ENCODE assay signal across 9 mouse cellular contexts in the genomic region with DNA sequence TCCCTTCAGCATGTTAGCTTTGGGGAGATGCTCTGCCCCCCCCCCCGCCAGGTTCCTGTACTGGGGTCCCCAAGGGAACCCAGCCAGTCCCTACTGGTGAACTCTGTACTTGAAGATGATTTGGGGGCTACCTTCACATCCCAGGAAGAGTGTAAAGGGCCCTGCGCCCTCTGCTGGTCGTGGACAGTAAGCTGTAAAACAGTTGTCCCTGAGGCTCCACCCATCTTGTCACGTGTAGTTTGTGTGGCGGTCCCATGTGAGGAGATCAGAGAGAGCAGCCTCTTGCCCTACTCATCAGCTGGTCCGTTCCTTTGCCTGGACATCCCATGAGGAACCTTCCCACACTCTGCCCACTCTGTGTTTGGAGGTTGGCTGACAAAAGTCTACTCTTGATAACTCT. TPM values are rescaled to one million over a fixed set of nuclear protein-coding genes. Genes with fewer than 3 reads are reported as not detected.
DNase-seq lines count a peak whose midpoint lies in the region; ATAC-seq and TF ChIP-seq lines count a peak whose summit lies in the region.
"Had no signal": no experiment of that assay in that cellular context is flagged by ENCODE, and none has a peak within 500 bp of the region (broad histone marks: within the 10 kb centered on the region; RNA-seq: fewer than 3 reads in every experiment).

No protein-coding gene starts in this region.

- WGBS in bone marrow, adult 2 months = 6% methylated on average over 6 of the region's 6 CpGs
- WGBS in forebrain, embryonic 14.5 days = 7% methylated on average over 6 of the region's 6 CpGs
- 9% methylated on average over 6 of the region's 6 CpGs for WGBS in stomach, postnatal 0 days

- no peaks in the 10 kb centered on the region for H3K79me2 ChIP-seq in C2C12 (ENCODE audit: control insufficient read depth, insufficient read depth)

- ATAC-seq in forebrain, embryonic 14.5 days = no peak; the same call in 1 of the 2 replicates
- ATAC-seq in stomach, postnatal 0 days (ENCODE audit: low FRiP score, low TSS enrichment) = peak; percentile 68

- TF ChIP-seq EP300 in stomach, postnatal 0 days (optimal IDR thresholded peaks at IDR 0.05) = no peak

- peak; percentile 27 for DNase-seq in cerebellum, adult 9-10 months
- DNase-seq in cerebellum, adult 11-12 months = no peak
- DNase-seq in forebrain, embryonic 14.5 days (ENCODE audit: low spot score) = peak; percentile 70
- DNase-seq in kidney, adult 9 months = peak; percentile 25
- DNase-seq in lung, postnatal 10 days = peak; percentile 60
- peak; percentile 73 for DNase-seq in stomach, postnatal 0 days (ENCODE audit: low spot score)

- TF ChIP-seq POLR2A in bone marrow, adult 2 months (IDR thresholded peaks at IDR 0.05; ENCODE audit: borderline replicate concordance, control insufficient read depth, low read depth, low read length) = no peak

- H3ac ChIP-seq in C2C12 (ENCODE audit: control insufficient read depth, insufficient read length, low read depth) = no peak overlapping the region

- no peak overlapping the region for H3K9ac ChIP-seq in forebrain, embryonic 14.5 days (ENCODE audit: low read length)
- H3K9ac ChIP-seq in stomach, postnatal 0 days (ENCODE audit: low read length) = no peak overlapping the region
- H3K9ac ChIP-seq: liver, embryonic 15.5 days had no signal

- H3K4me2 ChIP-seq in forebrain, embryonic 14.5 days (ENCODE audit: low read length) = peak overlapping the region; percentile 26; the same call in 1 of the 2 replicates
- H3K4me2 ChIP-seq in stomach, postnatal 0 days (replicated peaks; ENCODE audit: low read depth) = no peak overlapping the region
- H3K4me2 ChIP-seq: liver, embryonic 15.5 days had no signal

- H3K79me3 ChIP-seq in C2C12 (ENCODE audit: low read depth) = no peaks in the 10 kb centered on the region

- no peak for TF ChIP-seq CTCF in C2C12 (IDR thresholded peaks at IDR 0.05; ENCODE audit: control insufficient read depth, insufficient read depth, insufficient read length)
- TF ChIP-seq CTCF in bone marrow, adult 2 months (IDR thresholded peaks at IDR 0.05; ENCODE audit: control insufficient read depth, insufficient read depth, low read length) = peak; percentile 72
- peak; percentile 76 for TF ChIP-seq CTCF in stomach, postnatal 0 days (IDR thresholded peaks at IDR 0.05; ENCODE audit: low read depth)

- H3K4me1 ChIP-seq in bone marrow, adult 2 months (ENCODE audit: control insufficient read depth, insufficient read depth, low read length) = 0 out of 2 replicates have a peak, but pooled peaks cover 1% of the 10 kb centered on the region
- H3K4me1 ChIP-seq in forebrain, embryonic 14.5 days (ENCODE audit: control insufficient read depth, insufficient read depth, low read length) = no peaks in the 10 kb centered on the region
- H3K4me1 ChIP-seq in stomach, postnatal 0 days (replicated peaks; ENCODE audit: control insufficient read depth, insufficient read depth) = no peaks in the 10 kb centered on the region

- H3K36me3 ChIP-seq in C2C12 (ENCODE audit: control insufficient read depth, insufficient read depth) = no peaks in the 10 kb centered on the region
- H3K36me3 ChIP-seq in forebrain, embryonic 14.5 days (ENCODE audit: control insufficient read depth, insufficient read depth, low read length) = no peaks in the 10 kb centered on the region
- no peaks in the 10 kb centered on the region for H3K36me3 ChIP-seq in stomach, postnatal 0 days (ENCODE audit: control insufficient read depth, insufficient read depth, low read length)
- H3K36me3 ChIP-seq: liver, embryonic 15.5 days had no signal

- H3K9me3 ChIP-seq in forebrain, embryonic 14.5 days (replicated peaks; ENCODE audit: control insufficient read depth, low read length) = no peaks in the 10 kb centered on the region
- no peaks in the 10 kb centered on the region for H3K9me3 ChIP-seq in stomach, postnatal 0 days (ENCODE audit: control insufficient read depth, low read length)
- H3K9me3 ChIP-seq: liver, embryonic 15.5 days had no signal

- no peaks in the 10 kb centered on the region for H3K27me3 ChIP-seq in C2C12 (ENCODE audit: control insufficient read depth, insufficient read depth, insufficient read length)
- no peaks in the 10 kb centered on the region for H3K27me3 ChIP-seq in forebrain, embryonic 14.5 days (replicated peaks; ENCODE audit: control insufficient read depth, insufficient read depth, low read length)
- no peaks in the 10 kb centered on the region for H3K27me3 ChIP-seq in stomach, postnatal 0 days (ENCODE audit: control insufficient read depth, insufficient read depth, low read length)
- H3K27me3 ChIP-seq: liver, embryonic 15.5 days had no signal

- no peak overlapping the region for H3K4me3 ChIP-seq in C2C12 (ENCODE audit: insufficient read depth, poor library complexity, severe bottlenecking)
- no peak overlapping the region for H3K4me3 ChIP-seq in bone marrow, adult 2 months (replicated peaks; ENCODE audit: control insufficient read depth, low read depth, low read length)
- no peak overlapping the region for H3K4me3 ChIP-seq in forebrain, embryonic 14.5 days (ENCODE audit: low read depth, low read length)
- no peak overlapping the region for H3K4me3 ChIP-seq in stomach, postnatal 0 days (ENCODE audit: low read depth, low read length)
- H3K4me3 ChIP-seq: liver, embryonic 15.5 days had no signal

- H3K27ac ChIP-seq in bone marrow, adult 2 months (ENCODE audit: control insufficient read depth, insufficient read depth, low read depth, low read length, poor library complexity) = no peak overlapping the region
- no peak overlapping the region for H3K27ac ChIP-seq in forebrain, embryonic 14.5 days (ENCODE audit: low read depth, low read length)
- H3K27ac ChIP-seq in stomach, postnatal 0 days (replicated peaks) = no peak overlapping the region
- H3K27ac ChIP-seq: liver, embryonic 15.5 days had no signal

TF ChIP-seq in C2C12, 6 proteins besides CTCF, POLR2A, EP300 and RAD21:
- TF ChIP-seq MAX (IDR thresholded peaks at IDR 0.05) = no peak
- no peak for TF ChIP-seq MYOG (IDR thresholded peaks at IDR 0.05; ENCODE audit: control insufficient read depth, extremely low read depth, insufficient read length)
- TF ChIP-seq USF1 (IDR thresholded peaks at IDR 0.05; ENCODE audit: low read depth) = peak; percentile 76
- TF ChIP-seq CEBPB (IDR thresholded peaks at IDR 0.05; ENCODE audit: low read depth) = no peak

RNA-seq across cellular contexts. Expression of a gene that starts 15.8 kb away (rescaled TPM):
- polyA plus RNA-seq in C2C12 (2012; fragmentation: generic; extraction: Trizol) = 0.04 TPM
- polyA plus RNA-seq in bone marrow, adult 2 months (2011; ENCODE audit: insufficient read depth, insufficient read length, low replicate concordance, missing spikeins) = not detected in 2 replicates
- polyA plus RNA-seq in forebrain, embryonic 14.5 days (2014; fragmentation: Nextera tagmentation; extraction: Ambion mirVana) = not detected in 2 replicates
- polyA plus RNA-seq in stomach, postnatal 0 days (2015; fragmentation: Nextera tagmentation; extraction: Ambion mirVana) = 0.18 and 0.48 TPM in 2 replicates

RNA-seq across cellular contexts. Expression of a gene that starts 20.9 kb away (rescaled TPM):
- polyA plus RNA-seq in C2C12 (2012; fragmentation: generic; extraction: Trizol) = not detected
- polyA plus RNA-seq in bone marrow, adult 2 months (2011; ENCODE audit: insufficient read depth, insufficient read length, low replicate concordance, missing spikeins) = not detected in 2 replicates
- polyA plus RNA-seq in forebrain, embryonic 14.5 days (2014; fragmentation: Nextera tagmentation; extraction: Ambion mirVana) = not detected in 2 replicates
- polyA plus RNA-seq in stomach, postnatal 0 days (2015; fragmentation: Nextera tagmentation; extraction: Ambion mirVana) = 1.5 and 1.6 TPM in 2 replicates
- polyA plus RNA-seq: liver, embryonic 15.5 days had no signal

RNA-seq across cellular contexts. Expression of a gene that starts 35.8 kb away (rescaled TPM):
- not detected for polyA plus RNA-seq in C2C12 (2012; fragmentation: generic; extraction: Trizol)
- polyA plus RNA-seq in bone marrow, adult 2 months (2011; ENCODE audit: insufficient read depth, insufficient read length, low replicate concordance, missing spikeins) = not detected in 2 replicates
- not detected in 2 replicates for polyA plus RNA-seq in forebrain, embryonic 14.5 days (2014; fragmentation: Nextera tagmentation; extraction: Ambion mirVana)
- 0.05 and 0.07 TPM in 2 replicates for polyA plus RNA-seq in stomach, postnatal 0 days (2015; fragmentation: Nextera tagmentation; extraction: Ambion mirVana)
- polyA plus RNA-seq: liver, embryonic 15.5 days had no signal

RNA-seq across cellular contexts. Expression of a gene that starts 53.6 kb away (rescaled TPM):
- not detected for polyA plus RNA-seq in C2C12 (2012; fragmentation: generic; extraction: Trizol)
- not detected in 2 replicates for polyA plus RNA-seq in bone marrow, adult 2 months (2011; ENCODE audit: insufficient read depth, insufficient read length, low replicate concordance, missing spikeins)
- polyA plus RNA-seq in forebrain, embryonic 14.5 days (2014; fragmentation: Nextera tagmentation; extraction: Ambion mirVana) = not detected in 2 replicates
- not detected in 2 replicates for polyA plus RNA-seq in stomach, postnatal 0 days (2015; fragmentation: Nextera tagmentation; extraction: Ambion mirVana)
- polyA plus RNA-seq: liver, embryonic 15.5 days had no signal

RNA-seq across cellular contexts. Expression of a gene that starts 54.2 kb away (rescaled TPM):
- not detected for polyA plus RNA-seq in C2C12 (2012; fragmentation: generic; extraction: Trizol)
- not detected in 2 replicates for polyA plus RNA-seq in bone marrow, adult 2 months (2011; ENCODE audit: insufficient read depth, insufficient read length, low replicate concordance, missing spikeins)
- not detected in 2 replicates for polyA plus RNA-seq in forebrain, embryonic 14.5 days (2014; fragmentation: Nextera tagmentation; extraction: Ambion mirVana)
- polyA plus RNA-seq in stomach, postnatal 0 days (2015; fragmentation: Nextera tagmentation; extraction: Ambion mirVana) = not detected in 2 replicates
- polyA plus RNA-seq: liver, embryonic 15.5 days had no signal
